Mouse (Mus musculus) limb, embryonic 13.5 days (tissue): ENCODE results near the gene Adgrf1. TPM values are rescaled to one million over a fixed set of nuclear protein-coding genes. Genes with fewer than 3 reads are reported as not detected.

Experiments
- ATAC-seq: fragments of 200-750 bp; cut with Nextera tagmentation; 2 replicates; pipeline ENCODE4 v1.8.0; 2017; ENCODE audit warnings: low read depth, moderate number of reproducible peaks, moderate TSS enrichment; ENCODE audit not compliant: low FRiP score
- H3K27ac ChIP-seq: fragments of 300-500 bp; sonication (generic); 2 replicates; pipeline ENCODE4 v1.5.1; 2015; ENCODE audit warnings: inconsistent platforms, mild to moderate bottlenecking, moderate library complexity
- H3K27me3 ChIP-seq: fragments of 300-500 bp; sonication (generic); 2 replicates; pipeline ENCODE4 v1.6.1; 2015; ENCODE audit warnings: mild to moderate bottlenecking, inconsistent platforms
- H3K36me3 ChIP-seq: fragments of 300-500 bp; sonication (generic); 2 replicates; pipeline ENCODE4 v1.6.1; 2015; ENCODE audit warnings: inconsistent platforms, mild to moderate bottlenecking, moderate library complexity
- H3K4me1 ChIP-seq: fragments of 300-500 bp; sonication (generic); 2 replicates; pipeline ENCODE4 v1.6.1; 2015; ENCODE audit warnings: inconsistent platforms
- H3K4me2 ChIP-seq: fragments of 300-500 bp; sonication (generic); replicated peaks from 2 replicates; pipeline ENCODE4 v1.6.1; 2015; ENCODE audit warnings: inconsistent platforms, mild to moderate bottlenecking, moderate library complexity
- H3K4me3 ChIP-seq: fragments of 300-500 bp; sonication (generic); 2 replicates; pipeline ENCODE4 v1.5.1; 2015; ENCODE audit warnings: moderate library complexity, mild to moderate bottlenecking, inconsistent platforms
- H3K9ac ChIP-seq: fragments of 300-500 bp; sonication (generic); 2 replicates; pipeline ENCODE4 v1.6.1; 2015; ENCODE audit warnings: mild to moderate bottlenecking, inconsistent platforms
- H3K9me3 ChIP-seq: fragments of 300-500 bp; sonication (generic); 2 replicates; pipeline ENCODE4 v1.6.1; 2016; ENCODE audit warnings: inconsistent platforms
- whole genome bisulfite sequencing: fragments of 180-500 bp; shearing (Covaris S2); methylation state at CpG from one replicate; pipeline ENCODE4 v1.1.7; 2015; 5-methylcytosine and 5-hydroxymethylcytosine counted together
- polyA plus RNA-seq: library from polyadenylated mRNA; unstranded; fragments of >200 nt; fragmentation: Nextera tagmentation; extraction: Ambion mirVana; gene quantifications from 2 replicates; pipeline ENCODE4 v1.2.1, GENCODE M21; 2015

Gene Adgrf1
- polyA plus RNA-seq, 1 experiment from 2014 or later, result 0.06 TPM

- Histone ChIP-seq H3K9me3 (no peaks in the 10 kb centered on the region), H3K4me1 (peaks cover 20% of the 10 kb centered on the region), H3K4me3 (no peak overlapping the region), H3K27me3 (no peaks in the 10 kb centered on the region), H3K4me2 (no peak overlapping the region), H3K9ac (no peak overlapping the region), H3K36me3 (no peaks in the 10 kb centered on the region), H3K27ac (no peak overlapping the region)
- 64% methylated on average over 5 of the region's 5 CpGs for WGBS
- no peak for ATAC-seq
Observed at GRCm38 (mm10) chr17:43251249-43252125, 18.6 kb upstream of the Adgrf1 start.

GRCm38 (mm10) chr17:43252846-43253245 lies 17.3 kb upstream of the Adgrf1 start:
- no peak for ATAC-seq
- Histone ChIP-seq H3K4me1 (peaks cover 23% of the 10 kb centered on the region), H3K4me2 (no peak overlapping the region), H3K9me3 (no peaks in the 10 kb centered on the region), H3K27me3 (no peaks in the 10 kb centered on the region), H3K9ac (no peak overlapping the region), H3K36me3 (no peaks in the 10 kb centered on the region), H3K27ac (no peak overlapping the region), H3K4me3 (no peak overlapping the region)
- 69% methylated on average over 11 of the region's 11 CpGs for WGBS

- no peak overlapping the region for H3K4me2 ChIP-seq
- no peak overlapping the region for H3K4me3 ChIP-seq
- H3K9me3 ChIP-seq, result no peaks in the 10 kb centered on the region
- no peak for ATAC-seq
- no peaks in the 10 kb centered on the region for H3K36me3 ChIP-seq
- H3K27ac ChIP-seq, result no peak overlapping the region
- H3K27me3 ChIP-seq, result no peaks in the 10 kb centered on the region
- WGBS, result 39% methylated on average over 3 of the region's 3 CpGs
- peaks cover 23% of the 10 kb centered on the region for H3K4me1 ChIP-seq
- H3K9ac ChIP-seq, result no peak overlapping the region
Observed at GRCm38 (mm10) chr17:43254261-43254660, 15.9 kb upstream of the Adgrf1 start.

- no peak for ATAC-seq
- no peaks in the 10 kb centered on the region for H3K27me3 ChIP-seq
- 76% methylated on average over 12 of the region's 12 CpGs for whole genome bisulfite sequencing
Observed at GRCm38 (mm10) chr17:43256536-43257135, 13.5 kb upstream of the Adgrf1 start.

GRCm38 (mm10) chr17:43257699-43258098 lies 12.4 kb upstream of the Adgrf1 start:
- H3K4me1 ChIP-seq, result peaks cover 15% of the 10 kb centered on the region
- ATAC-seq, result no peak
- H3K9ac ChIP-seq, result no peak overlapping the region
- no peaks in the 10 kb centered on the region for H3K27me3 ChIP-seq
- 77% methylated on average over 1 of the region's 1 CpGs for WGBS
- H3K4me3 ChIP-seq, result no peak overlapping the region
- no peak overlapping the region for H3K27ac ChIP-seq
- H3K36me3 ChIP-seq, result no peaks in the 10 kb centered on the region
- H3K9me3 ChIP-seq, result peaks cover 10% of the 10 kb centered on the region
- H3K4me2 ChIP-seq, result no peak overlapping the region

More at GRCm38 (mm10) chr17:43256536-43257135, 13.5 kb upstream of the Adgrf1 start:
- H3K9ac ChIP-seq, result no peak overlapping the region
- no peak overlapping the region for H3K27ac ChIP-seq
- H3K9me3 ChIP-seq, result 0 out of 2 replicates have a peak, but pooled peaks cover under 1% of the 10 kb centered on the region
- no peak overlapping the region for H3K4me3 ChIP-seq
- H3K36me3 ChIP-seq, result no peaks in the 10 kb centered on the region
- H3K4me2 ChIP-seq, result no peak overlapping the region
- peaks cover 15% of the 10 kb centered on the region for H3K4me1 ChIP-seq

- H3K9ac ChIP-seq, result no peak overlapping the region
- no peaks in the 10 kb centered on the region for H3K27me3 ChIP-seq
- H3K27ac ChIP-seq, result no peak overlapping the region
- WGBS, result 96% methylated on average over 5 of the region's 5 CpGs
- ATAC-seq, result no peak
- no peak overlapping the region for H3K4me3 ChIP-seq
- H3K4me1 ChIP-seq, result peaks cover 5% of the 10 kb centered on the region; the same call in 1 of the 2 replicates
- peaks cover 18% of the 10 kb centered on the region for H3K9me3 ChIP-seq
- H3K4me2 ChIP-seq, result no peak overlapping the region
- H3K36me3 ChIP-seq, result no peaks in the 10 kb centered on the region
Observed at GRCm38 (mm10) chr17:43261937-43262336, 8.2 kb upstream of the Adgrf1 start.

- no peak for ATAC-seq
- no peaks in the 10 kb centered on the region for H3K27me3 ChIP-seq
- H3K4me3 ChIP-seq, result no peak overlapping the region
- no peak overlapping the region for H3K27ac ChIP-seq
- H3K4me1 ChIP-seq, result peaks cover 2% of the 10 kb centered on the region; the same call in 1 of the 2 replicates
- H3K9me3 ChIP-seq, result peaks cover 18% of the 10 kb centered on the region
- 53% methylated on average over 7 of the region's 7 CpGs for WGBS
- no peaks in the 10 kb centered on the region for H3K36me3 ChIP-seq
- peak overlapping the region; percentile 43; the same call in 1 of the 2 replicates for H3K4me2 ChIP-seq
- no peak overlapping the region for H3K9ac ChIP-seq
Observed at GRCm38 (mm10) chr17:43264739-43265138, 5.4 kb upstream of the Adgrf1 start.

- ATAC-seq, result peak; percentile 72
- H3K36me3 ChIP-seq, result no peaks in the 10 kb centered on the region
- H3K9ac ChIP-seq, result no peak overlapping the region
- peak overlapping the region; percentile 43; the same call in 1 of the 2 replicates for H3K4me2 ChIP-seq
- H3K4me1 ChIP-seq, result peaks cover 7% of the 10 kb centered on the region
- no peak overlapping the region for H3K27ac ChIP-seq
- H3K27me3 ChIP-seq, result no peaks in the 10 kb centered on the region
- H3K9me3 ChIP-seq, result peaks cover 18% of the 10 kb centered on the region
- 24% methylated on average over 26 of the region's 26 CpGs for WGBS
- no peak overlapping the region for H3K4me3 ChIP-seq
Observed at GRCm38 (mm10) chr17:43265178-43265837, 4.8 kb upstream of the Adgrf1 start.

- H3K4me2 ChIP-seq, result no peak overlapping the region
- H3K4me3 ChIP-seq, result no peak overlapping the region
- peaks cover 7% of the 10 kb centered on the region for H3K4me1 ChIP-seq
- no peak for ATAC-seq
- WGBS, result 96% methylated on average over 6 of the region's 6 CpGs
- no peaks in the 10 kb centered on the region for H3K36me3 ChIP-seq
- no peak overlapping the region for H3K27ac ChIP-seq
- H3K9ac ChIP-seq, result no peak overlapping the region
- peaks cover 18% of the 10 kb centered on the region for H3K9me3 ChIP-seq
- H3K27me3 ChIP-seq, result no peaks in the 10 kb centered on the region
Observed at GRCm38 (mm10) chr17:43265944-43266343, 4.2 kb upstream of the Adgrf1 start.

GRCm38 (mm10) chr17:43266636-43267035 lies 3.5 kb upstream of the Adgrf1 start:
- no peak overlapping the region for H3K9ac ChIP-seq
- peaks cover 18% of the 10 kb centered on the region for H3K9me3 ChIP-seq
- 84% methylated on average over 2 of the region's 2 CpGs for WGBS
- no peak overlapping the region for H3K27ac ChIP-seq
- peaks cover 7% of the 10 kb centered on the region for H3K4me1 ChIP-seq
- no peak for ATAC-seq
- no peak overlapping the region for H3K4me2 ChIP-seq
- H3K27me3 ChIP-seq, result no peaks in the 10 kb centered on the region
- H3K36me3 ChIP-seq, result no peaks in the 10 kb centered on the region
- H3K4me3 ChIP-seq, result no peak overlapping the region

GRCm38 (mm10) chr17:43267046-43267749 lies 2.9 kb upstream of the Adgrf1 start:
- Histone ChIP-seq H3K27ac (no peak overlapping the region), H3K36me3 (no peaks in the 10 kb centered on the region), H3K27me3 (no peaks in the 10 kb centered on the region), H3K4me1 (peaks cover 7% of the 10 kb centered on the region), H3K4me3 (no peak overlapping the region), H3K4me2 (no peak overlapping the region), H3K9ac (no peak overlapping the region), H3K9me3 (peaks cover 13% of the 10 kb centered on the region)
- 87% methylated on average over 9 of the region's 9 CpGs for WGBS
- ATAC-seq, result no peak
